Mouse (Mus musculus): ENCODE measurements at regions not wholly inside any gene's neighbourhood (a gene's known extent, or its start where the extent isn't known, plus 50 kb on each side); places are given as distances from the start of the nearest gene placed in this dataset.

GRCm38 (mm10) chr16:25495586-25496196 is 187.9 kb upstream of the Trp63 start:
- H3K9me3 ChIP-seq (replicated peaks; ENCODE audit: insufficient read depth, low read length) = no peaks in the 10 kb centered on the region
- H3K36me3 ChIP-seq (ENCODE audit: control insufficient read depth in 1 of 2, insufficient read depth in 2 of 2, low read length in 2 of 2) = no peaks in the 10 kb centered on the region
- no peaks in the 10 kb centered on the region for H3K27me3 ChIP-seq (ENCODE audit: control insufficient read depth in 1 of 2, insufficient read depth in 2 of 2, low read length in 2 of 2)
- no peak for DNase-seq (ENCODE audit: low read depth, low spot score)
- H3K27ac ChIP-seq (ENCODE audit: control insufficient read depth, low read depth, low read length) = no peak overlapping the region
- no peaks in the 10 kb centered on the region for H3K79me2 ChIP-seq (ENCODE audit: control insufficient read depth, insufficient read depth, low read length, poor library complexity)
- H3K4me1 ChIP-seq (ENCODE audit: control insufficient read depth in 1 of 2, insufficient read depth in 2 of 2, low read length in 2 of 2) = no peaks in the 10 kb centered on the region
- H3K9ac ChIP-seq (ENCODE audit: control insufficient read depth, low read depth, low read length, poor library complexity, severe bottlenecking) = no peak overlapping the region
- no peak overlapping the region for H3K4me3 ChIP-seq (ENCODE audit: control insufficient read depth in 1 of 2, insufficient read depth in 1 of 2, low read depth in 2 of 2, low read length in 2 of 2)
- TF ChIP-seq MYB (IDR thresholded peaks at IDR 0.05; ENCODE audit: low read depth, low read length) (no peak), SIN3A (IDR thresholded peaks at IDR 0.05; ENCODE audit: low read length) (no peak), ZMIZ1 (IDR thresholded peaks at IDR 0.05; ENCODE audit: low read depth, low read length) (no peak), MYC (IDR thresholded peaks at IDR 0.05; ENCODE audit: low read depth, low read length) (no peak), NRF1 (IDR thresholded peaks at IDR 0.05; ENCODE audit: insufficient read depth, low read depth, low read length, poor library complexity, severe bottlenecking) (no peak), MAFK (IDR thresholded peaks at IDR 0.05; ENCODE audit: borderline replicate concordance, low read depth, low read length) (no peak), USF1 (IDR thresholded peaks at IDR 0.05; ENCODE audit: low read depth, low read length) (no peak), USF2 (IDR thresholded peaks at IDR 0.05; ENCODE audit: borderline replicate concordance in 1 of 2, insufficient read depth in 1 of 2, low read depth in 1 of 2, low read length in 2 of 2) (no peak), TBP (IDR thresholded peaks at IDR 0.05; ENCODE audit: low read depth, low read length) (no peak), ZNF384 (IDR thresholded peaks at IDR 0.05; ENCODE audit: low read depth, low read length) (no peak), POLR2AphosphoS5 (IDR thresholded peaks at IDR 0.05; ENCODE audit: borderline replicate concordance, low read depth, low read length) (no peak), NELFE (IDR thresholded peaks at IDR 0.05; ENCODE audit: low read depth, low read length) (no peak), EP300 (IDR thresholded peaks at IDR 0.05; ENCODE audit: low read depth in 1 of 2, low read length in 2 of 2) (no peak), ZKSCAN1 (IDR thresholded peaks at IDR 0.05; ENCODE audit: low read depth, low read length) (no peak), CTCF (IDR thresholded peaks at IDR 0.05 in 2 of 3, conservative IDR thresholded peaks at IDR 0.05 in 1 of 3; ENCODE audit: control insufficient read depth in 1 of 3, insufficient read depth in 1 of 3, low read depth in 2 of 3, low read length in 3 of 3, poor library complexity in 1 of 3, severe bottlenecking in 1 of 3) (no peak), ETS1 (IDR thresholded peaks at IDR 0.05; ENCODE audit: low read depth, low read length) (no peak)

GRCm38 (mm10) chr16:25504829-25505228 is 178.7 kb upstream of the Trp63 start:
- Histone ChIP-seq H3K9ac (ENCODE audit: control insufficient read depth, low read depth, low read length, poor library complexity, severe bottlenecking) (no peak overlapping the region), H3K27ac (ENCODE audit: control insufficient read depth, low read depth, low read length) (no peak overlapping the region)

More at GRCm38 (mm10) chr16:25504829-25505228, 178.7 kb upstream of the Trp63 start:
- Histone ChIP-seq H3K4me3 (ENCODE audit: control insufficient read depth in 1 of 2, insufficient read depth in 1 of 2, low read depth in 2 of 2, low read length in 2 of 2) (no peak overlapping the region), H3K36me3 (ENCODE audit: control insufficient read depth in 1 of 2, insufficient read depth in 2 of 2, low read length in 2 of 2) (no peaks in the 10 kb centered on the region), H3K27me3 (ENCODE audit: control insufficient read depth in 1 of 2, insufficient read depth in 2 of 2, low read length in 2 of 2) (no peaks in the 10 kb centered on the region), H3K9me3 (replicated peaks; ENCODE audit: insufficient read depth, low read length) (no peaks in the 10 kb centered on the region), H3K4me1 (ENCODE audit: control insufficient read depth in 1 of 2, insufficient read depth in 2 of 2, low read length in 2 of 2) (no peaks in the 10 kb centered on the region), H3K79me2 (ENCODE audit: control insufficient read depth, insufficient read depth, low read length, poor library complexity) (no peaks in the 10 kb centered on the region)
- no peak for DNase-seq (ENCODE audit: low read depth, low spot score)
- TF ChIP-seq RAD21 (IDR thresholded peaks at IDR 0.05; ENCODE audit: low read depth, low read length) (no peak), MYC (IDR thresholded peaks at IDR 0.05; ENCODE audit: low read depth, low read length) (no peak)

All from MEL (cell line).